Mouse (Mus musculus): ENCODE data around the gene Tmed9. TPM values are rescaled to one million over a fixed set of nuclear protein-coding genes. Genes with fewer than 3 reads are reported as not detected.

Gene Tmed9
- total RNA-seq (2014; fragmentation: Nextera tagmentation): 46.5 and 56.7 TPM in 2 replicates
- total RNA-seq (2017): 100 and 102 TPM in 2 replicates
- 149 and 172 TPM in 2 replicates for polyA plus RNA-seq (2012)

GRCm38 (mm10) chr13:55573432-55573831 is at the start of gene Tmed9:
Gene Tmed9 (plus strand): TSS chr13:55573732.
- H3K9me3 ChIP-seq (replicated peaks): peaks cover 6% of the 10 kb centered on the region
- TF ChIP-seq CTCF (IDR thresholded peaks at IDR 0.05; ENCODE audit: low read depth, low read length) (no peak), TAL1 (conservative IDR thresholded peaks at IDR 0.05; ENCODE audit: low read depth, low read length) (no peak), GATA2 (IDR thresholded peaks at IDR 0.05; ENCODE audit: borderline replicate concordance, low read depth, low read length) (no peak), POLR2AphosphoS5 (IDR thresholded peaks at IDR 0.05; ENCODE audit: insufficient replicate concordance, low read depth, low read length) (no peak), GATA1 (IDR thresholded peaks at IDR 0.05; ENCODE audit: borderline replicate concordance, low read length) (no peak)
- no peak for ATAC-seq (ENCODE audit: extremely low read depth, insufficient number of reproducible peaks, low FRiP score, poor library complexity, severe bottlenecking)

GRCm38 (mm10) chr13:55523951-55524600 is 49.5 kb upstream of the Tmed9 start:
- TF ChIP-seq POLR2AphosphoS5 (IDR thresholded peaks at IDR 0.05; ENCODE audit: insufficient replicate concordance, low read depth, low read length) (no peak), TAL1 (conservative IDR thresholded peaks at IDR 0.05; ENCODE audit: low read depth, low read length) (no peak), GATA2 (IDR thresholded peaks at IDR 0.05; ENCODE audit: borderline replicate concordance, low read depth, low read length) (no peak), GATA1 (IDR thresholded peaks at IDR 0.05; ENCODE audit: borderline replicate concordance, low read length) (no peak)
- Histone ChIP-seq H3K36me3 (replicated peaks) (peaks cover 12% of the 10 kb centered on the region), H3K4me1 (ENCODE audit: insufficient read depth, low read depth, low read length) (peaks cover 19% of the 10 kb centered on the region), H3K4me3 (ENCODE audit: low read depth, low read length) (no peak overlapping the region), H3K27me3 (ENCODE audit: insufficient read depth, low read length) (peaks cover 42% of the 10 kb centered on the region), H3K9me3 (replicated peaks) (peaks cover 6% of the 10 kb centered on the region; the same call in 1 of the 2 replicates)
- no peak for DNase-seq (ENCODE audit: low spot score)
- ATAC-seq (ENCODE audit: extremely low read depth, insufficient number of reproducible peaks, low FRiP score, poor library complexity, severe bottlenecking): no peak

More at GRCm38 (mm10) chr13:55573432-55573831, at the start of gene Tmed9:
- DNase-seq (ENCODE audit: low spot score): no peak
- peaks cover 21% of the 10 kb centered on the region for H3K4me1 ChIP-seq (ENCODE audit: insufficient read depth, low read depth, low read length)
- H3K27me3 ChIP-seq (ENCODE audit: insufficient read depth, low read length): no peaks in the 10 kb centered on the region
- no peak within 1 kb of the TSS for H3K4me3 ChIP-seq (ENCODE audit: low read depth, low read length)
- peaks cover 11% of the 10 kb centered on the region for H3K36me3 ChIP-seq (replicated peaks)

GRCm38 (mm10) chr13:55525733-55526553 is 47.6 kb upstream of the Tmed9 start:
- ATAC-seq (ENCODE audit: extremely low read depth, insufficient number of reproducible peaks, low FRiP score, poor library complexity, severe bottlenecking): no peak
- DNase-seq (ENCODE audit: low spot score): no peak
- peaks cover 30% of the 10 kb centered on the region for H3K4me1 ChIP-seq (ENCODE audit: insufficient read depth, low read depth, low read length)

GRCm38 (mm10) chr13:55527212-55527611 is 46.3 kb upstream of the Tmed9 start:
- H3K4me3 ChIP-seq (ENCODE audit: low read depth, low read length): peak overlapping the region; percentile 20; the same call in 1 of the 2 replicates
- DNase-seq (ENCODE audit: low spot score) (no peak), ATAC-seq (ENCODE audit: extremely low read depth, insufficient number of reproducible peaks, low FRiP score, poor library complexity, severe bottlenecking) (no peak)
- H3K36me3 ChIP-seq (replicated peaks): peaks cover 43% of the 10 kb centered on the region
- TF ChIP-seq TAL1 (conservative IDR thresholded peaks at IDR 0.05; ENCODE audit: low read depth, low read length) (no peak), CTCF (IDR thresholded peaks at IDR 0.05; ENCODE audit: low read depth, low read length) (no peak), POLR2AphosphoS5 (IDR thresholded peaks at IDR 0.05; ENCODE audit: insufficient replicate concordance, low read depth, low read length) (no peak), GATA2 (IDR thresholded peaks at IDR 0.05; ENCODE audit: borderline replicate concordance, low read depth, low read length) (no peak), GATA1 (IDR thresholded peaks at IDR 0.05; ENCODE audit: borderline replicate concordance, low read length) (no peak)
- peaks cover 30% of the 10 kb centered on the region for H3K4me1 ChIP-seq (ENCODE audit: insufficient read depth, low read depth, low read length)
- no peaks in the 10 kb centered on the region for H3K9me3 ChIP-seq (replicated peaks)
- H3K27me3 ChIP-seq (ENCODE audit: insufficient read depth, low read length): peaks cover 29% of the 10 kb centered on the region

More at GRCm38 (mm10) chr13:55525733-55526553, 47.6 kb upstream of the Tmed9 start:
- Histone ChIP-seq H3K27me3 (ENCODE audit: insufficient read depth, low read length) (peaks cover 34% of the 10 kb centered on the region), H3K9me3 (replicated peaks) (no peaks in the 10 kb centered on the region; the same call in 1 of the 2 replicates), H3K36me3 (replicated peaks) (peaks cover 30% of the 10 kb centered on the region), H3K4me3 (ENCODE audit: low read depth, low read length) (no peak overlapping the region)
- no peak for TF ChIP-seq POLR2AphosphoS5 (IDR thresholded peaks at IDR 0.05; ENCODE audit: insufficient replicate concordance, low read depth, low read length)
- no peak for TF ChIP-seq CTCF (IDR thresholded peaks at IDR 0.05; ENCODE audit: low read depth, low read length)
- TF ChIP-seq TAL1 (conservative IDR thresholded peaks at IDR 0.05; ENCODE audit: low read depth, low read length): no peak
- no peak for TF ChIP-seq GATA2 (IDR thresholded peaks at IDR 0.05; ENCODE audit: borderline replicate concordance, low read depth, low read length)
- TF ChIP-seq GATA1 (IDR thresholded peaks at IDR 0.05; ENCODE audit: borderline replicate concordance, low read length): no peak

- Histone ChIP-seq H3K4me1 (ENCODE audit: insufficient read depth, low read depth, low read length) (peaks cover 30% of the 10 kb centered on the region), H3K27me3 (ENCODE audit: insufficient read depth, low read length) (peaks cover 21% of the 10 kb centered on the region), H3K4me3 (ENCODE audit: low read depth, low read length) (no peak overlapping the region), H3K9me3 (replicated peaks) (no peaks in the 10 kb centered on the region), H3K36me3 (replicated peaks) (peaks cover 52% of the 10 kb centered on the region)
- no peak for TF ChIP-seq CTCF (IDR thresholded peaks at IDR 0.05; ENCODE audit: low read depth, low read length)
- no peak for TF ChIP-seq POLR2AphosphoS5 (IDR thresholded peaks at IDR 0.05; ENCODE audit: insufficient replicate concordance, low read depth, low read length)
- ATAC-seq (ENCODE audit: extremely low read depth, insufficient number of reproducible peaks, low FRiP score, poor library complexity, severe bottlenecking): no peak
- no peak for DNase-seq (ENCODE audit: low spot score)
Measured at GRCm38 (mm10) chr13:55527834-55528772, 45.4 kb upstream of the Tmed9 start.

Measured in G1E (cell line).